Mouse (Mus musculus) E14TG2a.4 (cell line): ENCODE measurements around the gene Agbl4.

ENCODE experiments used
- CTCF ChIP-seq: conservative IDR thresholded peaks from 2 replicates; pipeline ENCODE4 v1.5.1; 2014; ENCODE audit warnings: low read length
- NANOG ChIP-seq: IDR thresholded peaks from 2 replicates; pipeline ENCODE4 v1.6.1; 2014; ENCODE audit warnings: borderline replicate concordance, low read length, mixed read lengths
- POU5F1 ChIP-seq: IDR thresholded peaks from 2 replicates; pipeline ENCODE4 v1.6.1; 2014; ENCODE audit warnings: low read length, borderline replicate concordance

GRCm38 (mm10) chr4:111583562-111584237 is 1186.2 kb downstream of the Agbl4 start:
- no peak for TF ChIP-seq CTCF
- TF ChIP-seq NANOG: no peak
- TF ChIP-seq POU5F1: no peak
